Mouse (Mus musculus): ENCODE data around the gene Mfng.
A peak's percentile ranks its signal among the peaks of the same experiment; 100 is the strongest.

The Mfng gene

GRCm38 (mm10) chr15:78712335-78713258 is 60.7 kb downstream of the Mfng start:
- DNase-seq = peak; percentile 19

GRCm38 (mm10) chr15:78711935-78712334 is 61.3 kb downstream of the Mfng start:
- DNase-seq = no peak

GRCm38 (mm10) chr15:78710634-78711033 is 62.6 kb downstream of the Mfng start:
- no peak for DNase-seq

GRCm38 (mm10) chr15:78709767-78710166 is 63.5 kb downstream of the Mfng start:
- no peak for DNase-seq

- DNase-seq = no peak
These were observed 66.6 kb downstream of the Mfng start for GRCm38 (mm10) chr15:78706630-78707029.

All from lung, postnatal 36 days (tissue).